Mouse (Mus musculus) limb, embryonic 11.5 days (tissue): Measurements from ENCODE around the gene Nono. TPM values are rescaled to one million over a fixed set of nuclear protein-coding genes. Genes with fewer than 3 reads are reported as not detected.
"Not testable (repeated sequence)": the region's sequence is repeated elsewhere in the genome, so short reads cannot be mapped to it uniquely, and the experiment has no call there.

ENCODE experiments used
- ATAC-seq: fragments of 200-750 bp; cut with Nextera tagmentation; 2 replicates; pipeline ENCODE4 v1.8.0; 2017; ENCODE audit warnings: low read depth; ENCODE audit not compliant: insufficient number of reproducible peaks, low FRiP score, low TSS enrichment
- DNase-seq: peaks from one replicate; pipeline ENCODE4 v3.0.0-alpha.2; 2015; ENCODE audit warnings: low spot score
- H3K27ac ChIP-seq: fragments of 300-500 bp; sonication (generic); replicated peaks from 2 replicates; pipeline ENCODE4 v1.5.1; 2014; ENCODE audit warnings: low read depth, mild to moderate bottlenecking, low read length
- H3K27me3 ChIP-seq: fragments of 300-500 bp; sonication (generic); 2 replicates; pipeline ENCODE4 v1.6.1; 2014; ENCODE audit warnings: mild to moderate bottlenecking, low read length, mixed read lengths; ENCODE audit not compliant: control insufficient read depth, insufficient read depth
- H3K36me3 ChIP-seq: fragments of 300-500 bp; sonication (generic); 2 replicates; pipeline ENCODE4 v1.6.1; 2014; ENCODE audit warnings: mild to moderate bottlenecking, low read length, moderate library complexity, mixed read lengths; ENCODE audit not compliant: control insufficient read depth, insufficient read depth
- H3K4me1 ChIP-seq: fragments of 300-500 bp; sonication (generic); 2 replicates; pipeline ENCODE4 v1.6.1; 2014; ENCODE audit warnings: low read length, mixed read lengths; ENCODE audit not compliant: control insufficient read depth, insufficient read depth
- H3K4me2 ChIP-seq: fragments of 300-500 bp; sonication (generic); 2 replicates; pipeline ENCODE4 v1.6.1; 2014; ENCODE audit warnings: low read depth, mild to moderate bottlenecking, moderate library complexity; ENCODE audit not compliant: severe bottlenecking
- H3K4me3 ChIP-seq: fragments of 300-500 bp; sonication (generic); 2 replicates; pipeline ENCODE4 v1.5.1; 2014; ENCODE audit warnings: low read depth, low read length
- H3K9ac ChIP-seq: fragments of 300-500 bp; sonication (generic); 2 replicates; pipeline ENCODE4 v1.6.1; 2014; ENCODE audit warnings: mild to moderate bottlenecking, low read length
- H3K9me3 ChIP-seq: fragments of 300-500 bp; sonication (generic); 2 replicates; pipeline ENCODE4 v1.6.1; 2016; ENCODE audit warnings: low read length; ENCODE audit not compliant: control insufficient read depth
- WGBS: fragments of 180-500 bp; shearing (Covaris S2); extraction: QIAGEN DNeasy Blood & Tissue Kit; methylation state at CpG from one replicate; pipeline ENCODE4 v1.1.7; 2014; 5-methylcytosine and 5-hydroxymethylcytosine counted together
- polyA plus RNA-seq: library from polyadenylated mRNA; unstranded; fragments of >200 nt; fragmentation: Nextera tagmentation; extraction: Ambion mirVana; gene quantifications from 2 replicates; pipeline ENCODE4 v1.2.1, GENCODE M21; 2014

Nono gene
- polyA plus RNA-seq, 1 experiment from 2014 or later, result 639 TPM

GRCm38 (mm10) chrX:101448886-101449475 is 19.9 kb downstream of the Nono start, which contains the start of gene Itgb1bp2:
Gene Itgb1bp2 (plus strand): TSS chrX:101449088.
- no peak within 1 kb of the TSS for H3K27ac ChIP-seq

GRCm38 (mm10) chrX:101451147-101451546 is 22.0 kb downstream of the Nono start:
- Histone ChIP-seq H3K4me3 (no peak overlapping the region), H3K36me3 (no peaks in the 10 kb centered on the region; the same call in 1 of the 2 replicates)

More at GRCm38 (mm10) chrX:101448886-101449475, 19.9 kb downstream of the Nono start, which contains the start of gene Itgb1bp2:
- Histone ChIP-seq H3K4me2 (no peak within 1 kb of the TSS), H3K4me1 (no peaks in the 10 kb centered on the region), H3K9me3 (no peaks in the 10 kb centered on the region), H3K4me3 (no peak within 1 kb of the TSS), H3K27me3 (0 out of 2 replicates have a peak, but pooled peaks cover 2% of the 10 kb centered on the region), H3K9ac (no peak within 1 kb of the TSS), H3K36me3 (peaks cover 5% of the 10 kb centered on the region; the same call in 1 of the 2 replicates)
- 73% methylated on average over 4 of the region's 4 CpGs for WGBS
- DNase-seq (no peak), ATAC-seq (no peak)

GRCm38 (mm10) chrX:101451591-101451990 is 22.5 kb downstream of the Nono start:
- DNase-seq (no peak), ATAC-seq (no peak)
- no peaks in the 10 kb centered on the region; the same call in 1 of the 2 replicates for H3K36me3 ChIP-seq
- no peak overlapping the region for H3K4me3 ChIP-seq
- no peaks in the 10 kb centered on the region for H3K9me3 ChIP-seq
- no peak overlapping the region for H3K4me2 ChIP-seq
- no peak overlapping the region for H3K27ac ChIP-seq
- H3K9ac ChIP-seq, result no peak overlapping the region
- no peaks in the 10 kb centered on the region for H3K4me1 ChIP-seq
- 0 out of 2 replicates have a peak, but pooled peaks cover 2% of the 10 kb centered on the region for H3K27me3 ChIP-seq
- WGBS, result 87% methylated on average over 3 of the region's 3 CpGs

More at GRCm38 (mm10) chrX:101451147-101451546, 22.0 kb downstream of the Nono start:
- Histone ChIP-seq H3K4me1 (no peaks in the 10 kb centered on the region), H3K4me2 (no peak overlapping the region), H3K9me3 (no peaks in the 10 kb centered on the region), H3K27me3 (0 out of 2 replicates have a peak, but pooled peaks cover 2% of the 10 kb centered on the region), H3K27ac (no peak overlapping the region), H3K9ac (no peak overlapping the region)
- ATAC-seq (no peak), DNase-seq (no peak)
- 70% methylated on average over 1 of the region's 1 CpGs for WGBS

- no peak overlapping the region for H3K4me3 ChIP-seq
- 94% methylated on average over 4 of the region's 4 CpGs for WGBS
- no peaks in the 10 kb centered on the region for H3K9me3 ChIP-seq
- no peaks in the 10 kb centered on the region for H3K4me1 ChIP-seq
- no peak overlapping the region for H3K4me2 ChIP-seq
- DNase-seq (no peak), ATAC-seq (no peak)
- no peak overlapping the region for H3K9ac ChIP-seq
- no peaks in the 10 kb centered on the region for H3K27me3 ChIP-seq
- H3K36me3 ChIP-seq, result no peaks in the 10 kb centered on the region
- no peak overlapping the region for H3K27ac ChIP-seq
Measured at GRCm38 (mm10) chrX:101472202-101472601, 43.1 kb downstream of the Nono start.

- no peak overlapping the region for H3K4me3 ChIP-seq
- WGBS, result 80% methylated on average over 6 of the region's 6 CpGs
- no peak overlapping the region for H3K27ac ChIP-seq
- H3K9me3 ChIP-seq, result no peaks in the 10 kb centered on the region
- no peak for DNase-seq
- no peak for ATAC-seq
- H3K36me3 ChIP-seq, result no peaks in the 10 kb centered on the region
- no peak overlapping the region for H3K9ac ChIP-seq
- no peaks in the 10 kb centered on the region for H3K4me1 ChIP-seq
- no peak overlapping the region for H3K4me2 ChIP-seq
- H3K27me3 ChIP-seq, result no peaks in the 10 kb centered on the region
Measured at GRCm38 (mm10) chrX:101481604-101482350, 52.7 kb downstream of the Nono start.

GRCm38 (mm10) chrX:101486487-101487152 is 57.5 kb downstream of the Nono start:
- not testable (repeated sequence) for H3K9me3 ChIP-seq, H3K27me3 ChIP-seq, H3K4me3 ChIP-seq, ATAC-seq, H3K27ac ChIP-seq, H3K36me3 ChIP-seq, H3K9ac ChIP-seq, H3K4me1 ChIP-seq, H3K4me2 ChIP-seq
- peak; percentile 39 for DNase-seq
- 32% methylated on average over 10 of the region's 12 CpGs for WGBS

Other genes with a start within 250 kb of the Nono start
- 51.2 and 52.1 TPM in 2 replicates for gene Snx12, start 206.8 kb upstream of the Nono start, polyA plus RNA-seq
- 7.3 and 8.8 TPM in 2 replicates for gene Foxo4, start 174.8 kb upstream of the Nono start, polyA plus RNA-seq
- gene Gm614, start 165.3 kb upstream of the Nono start, polyA plus RNA-seq, result not detected in 2 replicates
- gene Il2rg, start 161.1 kb upstream of the Nono start, polyA plus RNA-seq, result 4.4 and 4.6 TPM in 2 replicates
- gene Gm20489, start 160.3 kb upstream of the Nono start, polyA plus RNA-seq, result not detected in 2 replicates
- 57.6 and 58.2 TPM in 2 replicates for gene Med12, start 155.3 kb upstream of the Nono start, polyA plus RNA-seq
- 11.3 and 12.3 TPM in 2 replicates for gene Nlgn3, start 130.2 kb upstream of the Nono start, polyA plus RNA-seq
- not detected in 2 replicates for gene Gjb1, start 52.9 kb upstream of the Nono start, polyA plus RNA-seq
- gene Zmym3, start 8.5 kb upstream of the Nono start, polyA plus RNA-seq, result 27.4 and 29.5 TPM in 2 replicates
- gene Itgb1bp2, start 19.8 kb downstream of the Nono start, polyA plus RNA-seq, result 2.4 and 3.5 TPM in 2 replicates
- 21.3 and 28.7 TPM in 2 replicates for gene Taf1, start 103.4 kb downstream of the Nono start, polyA plus RNA-seq
- gene Ogt, start 210.7 kb downstream of the Nono start, polyA plus RNA-seq, result 215 and 218 TPM in 2 replicates